Mouse (Mus musculus) bone marrow, adult 2 months (tissue): ENCODE measurements around the gene Celsr1.

Experiments
- CTCF ChIP-seq: fragments of 200-500 bp; IDR thresholded peaks from 2 replicates; pipeline ENCODE4 v1.5.1; 2011; ENCODE audit warnings: low read length, control low read depth; ENCODE audit not compliant: control insufficient read depth, insufficient read depth
- POLR2A ChIP-seq: fragments of 200-500 bp; IDR thresholded peaks from 2 replicates; pipeline ENCODE4 v1.6.1; 2011; ENCODE audit warnings: low read depth, mild to moderate bottlenecking, control low read depth, low read length, borderline replicate concordance; ENCODE audit not compliant: control insufficient read depth

- no peak for TF ChIP-seq CTCF
- no peak for TF ChIP-seq POLR2A
These were observed 48.0 kb downstream of the Celsr1 start for GRCm38 (mm10) chr15:85985601-85986000.
